Mouse (Mus musculus) lung, postnatal 10 days (tissue): ENCODE data around the gene Lgals1.

ENCODE experiments used
- DNase-seq: peaks from one replicate; pipeline ENCODE4 v3.0.0; 2021

Gene Lgals1

DNA sequence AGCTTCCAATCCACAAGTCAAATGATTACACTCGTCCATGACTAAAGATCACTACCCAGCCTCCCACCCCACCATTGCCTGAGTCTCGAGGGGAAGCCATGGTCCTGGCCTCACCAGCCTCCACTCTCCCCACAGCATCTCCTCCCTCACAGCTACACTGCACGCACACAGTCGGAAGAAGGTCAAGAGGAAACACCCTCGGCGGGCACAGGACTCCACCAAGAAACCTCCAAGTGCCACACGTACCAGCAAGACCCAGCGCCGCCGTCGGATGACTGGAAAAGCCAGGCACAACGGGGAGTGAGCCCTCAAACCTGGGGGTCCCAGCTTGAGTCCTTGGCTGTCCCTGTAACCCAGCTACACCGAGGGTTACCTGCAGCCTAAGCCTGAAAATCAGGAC lies 13.8 kb downstream of the Lgals1 start:
- DNase-seq = no peak

- peak; percentile 92 for DNase-seq
These were observed 16.1 kb downstream of the Lgals1 start for GRCm38 (mm10) chr15:78942663-78943062.

GRCm38 (mm10) chr15:78946232-78946631 lies 19.7 kb downstream of the Lgals1 start:
- DNase-seq = no peak

- DNase-seq = peak; percentile 95
These were observed 21.1 kb downstream of the Lgals1 start, which contains the start of gene Triobp for GRCm38 (mm10) chr15:78947657-78948056. TSS of gene Triobp (plus strand) at chr15:78947724.

DNA sequence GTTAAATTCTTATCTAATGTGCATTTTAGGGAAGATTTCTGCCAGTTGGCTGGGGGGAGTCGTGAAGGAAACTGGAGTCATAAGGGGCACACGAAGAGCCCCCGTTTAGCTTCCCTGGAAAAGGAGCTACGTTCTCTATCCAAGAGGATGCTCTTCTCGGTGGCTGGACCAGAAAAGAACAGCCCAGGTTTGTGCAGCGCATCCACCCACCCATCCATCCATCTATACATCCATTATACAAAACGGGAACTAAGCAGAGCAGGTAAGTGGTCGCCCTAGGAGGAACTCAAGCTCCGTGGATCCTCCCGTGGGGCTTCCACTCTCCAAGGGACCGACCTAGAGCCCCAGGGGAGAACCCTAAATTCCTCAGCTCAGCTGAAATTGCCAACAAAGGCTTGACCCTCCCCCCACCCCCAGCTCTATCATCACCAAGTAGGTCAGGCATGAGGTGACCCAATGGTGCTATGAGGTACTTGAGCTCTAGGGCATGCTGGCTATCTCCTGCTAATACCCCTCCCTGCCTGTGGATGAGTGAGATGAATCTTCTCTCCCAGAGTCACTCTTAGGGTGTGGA lies 21.7 kb downstream of the Lgals1 start:
- no peak for DNase-seq

- no peak for DNase-seq
These were observed 22.4 kb downstream of the Lgals1 start for GRCm38 (mm10) chr15:78948883-78949282.

DNA sequence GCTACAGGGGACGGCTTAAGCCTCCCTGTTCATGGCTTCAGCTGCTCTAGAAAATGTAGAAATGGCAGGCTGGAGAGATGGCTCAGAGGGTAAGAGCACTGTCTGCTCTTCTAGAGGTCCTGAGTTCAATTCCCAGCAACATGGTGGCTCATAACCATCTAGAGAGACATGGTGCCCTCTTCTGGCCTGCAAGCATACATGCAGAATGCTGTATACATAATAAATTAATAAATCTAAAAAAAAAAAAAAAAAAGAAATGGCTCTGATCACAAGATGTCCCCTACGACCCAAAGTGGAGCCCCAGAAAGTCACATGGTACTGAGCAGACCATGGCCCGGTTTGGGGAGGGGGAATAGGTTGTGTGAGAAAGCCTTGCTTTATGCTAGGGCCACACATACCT lies 29.1 kb downstream of the Lgals1 start:
- DNase-seq = no peak

- peak; percentile 36 for DNase-seq
These were observed 29.8 kb downstream of the Lgals1 start for GRCm38 (mm10) chr15:78956351-78956750.

- DNase-seq = no peak
These were observed 30.5 kb downstream of the Lgals1 start for GRCm38 (mm10) chr15:78957021-78957420.

DNA sequence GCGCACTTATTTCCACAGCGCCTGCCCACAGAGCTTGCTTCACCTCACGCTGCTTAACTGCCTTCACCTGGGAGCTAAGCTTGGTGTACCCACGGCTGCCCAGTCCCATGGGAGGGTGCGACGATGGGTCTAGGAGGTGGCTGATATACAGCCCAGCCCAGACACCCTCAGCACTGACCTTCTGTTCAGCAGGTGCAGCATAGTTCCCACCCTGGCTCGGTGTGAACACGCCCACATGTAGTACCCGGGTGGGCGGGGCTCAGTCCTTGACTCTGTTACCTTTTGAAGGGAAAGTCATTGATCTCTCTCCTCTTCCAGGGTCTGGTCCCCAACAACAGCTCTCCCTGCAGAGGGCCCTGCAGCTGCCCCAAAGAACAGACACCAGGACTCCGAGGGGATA lies 33.0 kb downstream of the Lgals1 start:
- DNase-seq = no peak

DNA sequence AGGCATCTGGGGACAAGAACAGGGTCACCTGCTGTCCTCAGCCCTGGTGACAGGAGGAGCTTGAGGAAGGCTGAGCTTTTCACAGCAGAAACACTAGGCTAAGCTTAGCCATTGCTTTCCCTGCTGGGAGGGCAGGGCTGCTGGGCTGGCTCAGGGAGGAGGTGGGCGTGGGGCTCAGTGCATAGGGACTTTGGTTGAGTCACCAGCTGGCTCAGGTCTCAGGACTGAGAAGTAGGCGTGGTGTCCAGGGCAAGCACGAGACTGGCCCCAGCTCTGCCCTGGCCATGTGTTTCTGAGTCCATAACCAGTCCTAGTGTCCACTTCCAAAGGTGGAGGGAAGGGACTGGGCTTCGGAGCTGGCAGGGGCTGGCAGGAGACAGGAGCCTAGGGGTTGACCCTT lies 33.6 kb downstream of the Lgals1 start:
- DNase-seq = peak; percentile 44

DNA sequence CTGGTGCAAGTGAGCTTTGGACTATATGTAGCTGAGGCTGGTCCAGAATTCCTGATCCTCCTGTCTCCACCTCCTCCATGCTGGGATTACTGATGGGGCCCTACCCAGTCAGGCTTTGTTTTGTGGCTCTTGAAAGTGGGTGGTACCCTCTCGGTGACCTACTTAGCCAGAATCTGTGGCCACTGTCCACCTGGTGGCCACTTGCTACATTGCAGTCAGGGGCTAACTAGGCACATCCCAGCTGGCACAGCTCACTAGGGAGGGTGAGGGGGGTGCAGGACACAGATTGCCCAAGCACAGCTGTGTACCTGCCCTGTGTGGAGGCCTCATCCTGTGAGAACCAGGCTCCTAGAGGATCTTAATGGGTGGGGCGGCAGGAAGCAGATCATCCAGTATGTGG lies 36.4 kb downstream of the Lgals1 start:
- peak; percentile 91 for DNase-seq

DNA sequence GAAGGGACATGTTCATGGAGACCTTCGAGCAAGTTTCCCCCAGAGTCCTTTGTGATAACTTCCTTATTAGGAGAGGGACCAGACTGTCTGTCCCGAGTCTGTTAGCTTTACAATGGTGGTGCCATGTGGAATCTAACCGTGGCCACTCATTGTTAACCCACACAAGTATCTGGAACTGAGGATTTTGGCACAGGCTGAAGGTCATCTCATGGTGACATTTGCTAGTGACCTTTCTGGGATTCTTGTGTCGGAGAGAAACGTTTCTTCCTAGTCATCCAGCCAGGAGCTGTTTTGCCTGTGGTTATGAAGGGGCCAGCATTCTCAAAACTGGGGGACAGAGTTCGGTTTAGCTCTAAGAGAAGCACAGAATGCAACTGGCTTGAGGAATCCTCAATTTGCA lies 45.1 kb downstream of the Lgals1 start:
- DNase-seq = no peak

GRCm38 (mm10) chr15:78973950-78974349 lies 47.4 kb downstream of the Lgals1 start:
- DNase-seq = no peak

DNA sequence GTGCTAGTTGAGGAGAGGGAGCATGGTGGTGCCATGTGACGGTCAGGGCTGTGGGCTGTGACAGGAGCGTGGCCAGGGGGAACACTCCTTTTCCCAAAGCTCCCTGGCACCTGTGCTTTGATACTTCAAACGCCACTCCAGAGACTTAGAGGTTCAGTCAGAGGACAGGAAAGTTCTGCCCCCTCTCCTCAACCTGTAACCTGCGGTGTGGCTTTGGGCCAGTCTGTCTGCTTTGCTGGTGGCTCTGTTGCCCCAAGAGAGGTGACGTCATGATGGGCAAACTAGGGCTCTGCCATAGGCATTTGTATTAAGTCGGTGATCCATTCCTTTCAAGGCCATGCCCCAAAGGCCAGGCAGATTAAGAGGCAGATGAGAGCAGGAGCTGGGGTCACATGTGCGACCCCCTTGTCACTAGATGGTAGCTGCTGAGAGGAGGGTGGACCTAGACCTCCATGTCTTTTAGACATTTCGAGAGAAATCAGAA lies 51.2 kb downstream of the Lgals1 start:
- DNase-seq = peak; percentile 41

DNA sequence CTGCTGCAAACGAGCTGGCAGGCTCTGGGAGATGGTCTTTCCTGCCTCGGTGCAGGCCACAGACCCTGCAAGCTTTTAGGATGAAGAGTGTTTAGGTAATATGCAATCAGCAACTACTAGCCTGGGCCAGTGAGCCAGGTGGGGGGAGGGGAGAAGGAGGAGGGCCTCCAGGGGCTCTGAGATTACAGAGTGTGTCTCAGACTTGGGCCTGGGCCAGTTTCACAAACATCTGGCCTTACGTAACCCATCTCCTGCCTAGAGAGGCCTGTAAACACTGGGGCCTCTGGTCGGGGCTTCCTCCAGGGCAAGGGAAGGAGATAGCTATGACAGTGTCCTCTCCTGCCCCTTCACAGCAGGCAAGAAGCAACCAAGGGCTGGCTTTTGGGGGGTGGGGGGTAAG lies 52.4 kb downstream of the Lgals1 start:
- DNase-seq = peak; percentile 92
